Mouse (Mus musculus) hindbrain, embryonic 13.5 days (tissue): ENCODE results near the gene Sart1. TPM values are rescaled to one million over a fixed set of nuclear protein-coding genes. Genes with fewer than 3 reads are reported as not detected.
A peak's percentile ranks its signal among the peaks of the same experiment; 100 is the strongest.

Experiments
- ATAC-seq: fragments of 200-750 bp; cut with Nextera tagmentation; 2 replicates; pipeline ENCODE4 v1.8.0; 2017; ENCODE audit warnings: moderate TSS enrichment; ENCODE audit not compliant: low FRiP score
- H3K27ac ChIP-seq: fragments of 300-500 bp; sonication (generic); 2 replicates; pipeline ENCODE4 v1.5.1; 2015; ENCODE audit warnings: inconsistent platforms, mild to moderate bottlenecking, moderate library complexity
- H3K27me3 ChIP-seq: fragments of 300-500 bp; sonication (generic); 2 replicates; pipeline ENCODE4 v1.6.1; 2015; ENCODE audit warnings: mild to moderate bottlenecking, inconsistent platforms
- H3K36me3 ChIP-seq: fragments of 300-500 bp; sonication (generic); 2 replicates; pipeline ENCODE4 v1.6.1; 2015; ENCODE audit warnings: mild to moderate bottlenecking, inconsistent platforms
- H3K4me1 ChIP-seq: fragments of 300-500 bp; sonication (generic); replicated peaks from 2 replicates; pipeline ENCODE4 v1.6.1; 2015; ENCODE audit warnings: inconsistent platforms
- H3K4me2 ChIP-seq: fragments of 300-500 bp; sonication (generic); 2 replicates; pipeline ENCODE4 v1.6.1; 2015; ENCODE audit warnings: inconsistent platforms, mild to moderate bottlenecking, moderate library complexity
- H3K4me3 ChIP-seq: fragments of 300-500 bp; sonication (generic); 2 replicates; pipeline ENCODE4 v1.5.1; 2015; ENCODE audit warnings: mild to moderate bottlenecking, inconsistent platforms
- H3K9ac ChIP-seq: fragments of 300-500 bp; sonication (generic); 2 replicates; pipeline ENCODE4 v1.6.1; 2015; ENCODE audit warnings: mild to moderate bottlenecking, inconsistent platforms
- H3K9me3 ChIP-seq: fragments of 300-500 bp; sonication (generic); 2 replicates; pipeline ENCODE4 v1.6.1; 2016; ENCODE audit warnings: inconsistent platforms
- WGBS: fragments of 180-500 bp; shearing (Covaris S2); methylation state at CpG from one replicate; pipeline ENCODE4 v1.1.7; 2015; 5-methylcytosine and 5-hydroxymethylcytosine counted together
- polyA plus RNA-seq: library from polyadenylated mRNA; unstranded; fragments of >200 nt; fragmentation: Nextera tagmentation; extraction: Ambion mirVana; gene quantifications from 2 replicates; pipeline ENCODE4 v1.2.1, GENCODE M21; 2015

Gene Sart1
- polyA plus RNA-seq, 1 experiment from 2014 or later, result 72.1 TPM

DNA sequence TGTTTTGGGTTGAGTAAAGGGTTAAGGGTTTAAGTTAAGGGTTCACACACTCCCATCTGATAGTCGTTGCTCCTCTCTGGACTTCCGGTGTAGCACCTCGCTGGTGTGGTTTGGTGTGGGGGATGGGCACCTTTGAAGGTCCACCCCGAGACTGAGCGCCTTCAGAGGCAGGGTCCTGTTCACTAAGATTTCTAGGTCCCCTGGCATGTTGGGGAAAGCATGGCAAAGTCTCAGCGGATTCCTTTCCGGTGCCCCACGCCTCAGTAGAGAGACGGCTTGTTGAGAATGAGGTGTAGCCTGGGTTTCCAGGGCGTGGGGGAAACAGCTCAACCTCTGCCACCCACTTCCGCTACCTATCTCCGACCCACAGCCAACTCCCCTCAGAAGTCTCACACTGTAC is 1.1 kb upstream of the Sart1 start:
- WGBS, result 52% methylated on average over 12 of the region's 12 CpGs

GRCm38 (mm10) chr19:5388011-5388441 is 477 bp downstream of the Sart1 start:
- peak overlapping the region; percentile 91 for H3K27ac ChIP-seq
- H3K27me3 ChIP-seq, result no peaks in the 10 kb centered on the region
- WGBS, result under 1% methylated on average over 32 of the region's 43 CpGs
- H3K4me1 ChIP-seq, result peaks cover 37% of the 10 kb centered on the region
- peak overlapping the region; percentile 99 for H3K4me3 ChIP-seq
- H3K4me2 ChIP-seq, result peak overlapping the region; percentile 97
- peaks cover 29% of the 10 kb centered on the region for H3K36me3 ChIP-seq
- ATAC-seq, result peak; percentile 57
- H3K9me3 ChIP-seq, result no peaks in the 10 kb centered on the region
- peak overlapping the region; percentile 96 for H3K9ac ChIP-seq

More for the DNA sequence above, 1.1 kb upstream of the Sart1 start:
- Histone ChIP-seq H3K4me1 (peaks cover 37% of the 10 kb centered on the region), H3K9me3 (no peaks in the 10 kb centered on the region), H3K4me3 (peak overlapping the region; percentile 99), H3K4me2 (peak overlapping the region; percentile 97), H3K27ac (no peak overlapping the region), H3K36me3 (peaks cover 13% of the 10 kb centered on the region), H3K9ac (peak overlapping the region; percentile 96), H3K27me3 (no peaks in the 10 kb centered on the region)
- no peak for ATAC-seq

GRCm38 (mm10) chr19:5384715-5385114 is 3.8 kb downstream of the Sart1 start:
- Histone ChIP-seq H3K4me2 (no peak overlapping the region), H3K27ac (no peak overlapping the region), H3K9me3 (no peaks in the 10 kb centered on the region), H3K9ac (no peak overlapping the region), H3K36me3 (peaks cover 62% of the 10 kb centered on the region), H3K4me3 (no peak overlapping the region), H3K4me1 (peaks cover 26% of the 10 kb centered on the region), H3K27me3 (no peaks in the 10 kb centered on the region)
- no peak for ATAC-seq
- 93% methylated on average over 8 of the region's 8 CpGs for WGBS

- Histone ChIP-seq H3K9ac (no peak overlapping the region), H3K4me3 (no peak overlapping the region), H3K9me3 (no peaks in the 10 kb centered on the region), H3K4me1 (peaks cover 18% of the 10 kb centered on the region), H3K4me2 (no peak overlapping the region), H3K36me3 (peaks cover 76% of the 10 kb centered on the region), H3K27ac (no peak overlapping the region), H3K27me3 (no peaks in the 10 kb centered on the region)
- 97% methylated on average over 12 of the region's 12 CpGs for WGBS
- no peak for ATAC-seq
Measured at GRCm38 (mm10) chr19:5383326-5383725, 5.2 kb downstream of the Sart1 start.

DNA sequence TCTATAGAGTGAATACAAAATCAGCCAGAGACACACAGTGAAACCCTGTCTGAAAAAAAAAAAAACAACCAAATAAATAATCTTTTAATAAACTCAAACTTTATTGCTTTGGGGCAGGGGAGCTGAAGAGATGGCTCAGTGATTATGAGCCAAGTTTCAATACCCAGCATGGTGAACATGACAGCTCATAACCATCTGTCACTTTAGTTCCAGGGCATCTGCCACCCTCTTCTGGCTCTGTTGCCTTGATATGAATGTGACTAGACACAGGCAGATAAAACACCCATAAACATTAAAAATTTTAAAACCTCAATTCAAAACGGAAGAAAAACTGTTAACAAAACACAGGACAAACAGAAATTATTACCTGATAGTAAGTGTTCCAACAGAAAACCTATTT is 11.1 kb downstream of the Sart1 start:
- Histone ChIP-seq H3K27me3 (no peaks in the 10 kb centered on the region), H3K9me3 (no peaks in the 10 kb centered on the region), H3K36me3 (peaks cover 86% of the 10 kb centered on the region), H3K4me2 (no peak overlapping the region), H3K4me3 (no peak overlapping the region), H3K4me1 (no peaks in the 10 kb centered on the region), H3K27ac (no peak overlapping the region), H3K9ac (no peak overlapping the region)
- WGBS, result 89% methylated on average over 1 of the region's 1 CpGs
- ATAC-seq, result no peak

DNA sequence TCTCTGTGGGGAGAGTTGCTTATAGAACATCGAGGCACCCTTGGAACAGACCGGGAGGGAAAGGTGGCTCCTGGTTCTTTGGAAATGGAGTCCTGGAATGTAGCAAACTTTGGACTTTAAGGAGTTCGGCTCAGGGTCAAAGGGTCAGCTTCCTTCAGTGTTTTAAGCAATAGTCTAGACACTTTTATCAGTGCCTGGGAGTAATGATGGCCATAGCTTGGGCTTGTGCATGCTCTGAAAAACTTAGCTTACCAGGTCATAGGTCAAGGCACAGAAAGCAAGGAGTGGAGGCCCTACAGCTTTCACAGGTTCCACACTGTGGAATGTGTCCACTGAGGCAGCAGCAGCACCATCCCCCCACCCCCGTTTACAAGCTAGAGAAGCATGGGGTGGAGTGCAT is 13.8 kb downstream of the Sart1 start:
- Histone ChIP-seq H3K4me1 (no peaks in the 10 kb centered on the region; the same call in 1 of the 2 replicates), H3K9me3 (no peaks in the 10 kb centered on the region), H3K4me2 (no peak overlapping the region), H3K36me3 (peaks cover 83% of the 10 kb centered on the region), H3K4me3 (no peak overlapping the region), H3K27ac (no peak overlapping the region), H3K9ac (no peak overlapping the region), H3K27me3 (no peaks in the 10 kb centered on the region)
- no peak for ATAC-seq
- WGBS, result 82% methylated on average over 4 of the region's 4 CpGs

DNA sequence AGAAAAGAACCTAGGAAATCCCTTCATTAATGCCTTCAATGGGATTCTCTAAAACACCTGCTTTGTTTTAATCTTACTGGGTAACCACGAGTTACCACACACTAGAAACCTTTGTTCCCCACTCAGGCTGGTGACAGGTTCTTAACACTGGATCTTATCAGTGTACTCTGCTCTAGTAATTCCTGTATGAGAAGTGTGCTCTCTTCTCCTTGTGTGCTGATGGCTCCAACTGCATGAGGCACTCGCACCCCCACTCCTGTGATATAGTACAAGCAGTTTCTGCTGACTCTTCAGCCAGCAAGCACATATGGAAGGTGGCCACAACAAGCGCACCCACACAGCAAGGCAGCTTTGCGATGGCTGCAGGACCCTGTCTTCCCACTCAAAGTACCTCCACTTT is 14.3 kb downstream of the Sart1 start:
- 87% methylated on average over 4 of the region's 4 CpGs for WGBS
- H3K4me3 ChIP-seq, result no peak overlapping the region
- no peak overlapping the region for H3K9ac ChIP-seq
- H3K4me1 ChIP-seq, result no peaks in the 10 kb centered on the region; the same call in 1 of the 2 replicates
- no peaks in the 10 kb centered on the region for H3K9me3 ChIP-seq
- no peak overlapping the region for H3K4me2 ChIP-seq
- H3K27me3 ChIP-seq, result no peaks in the 10 kb centered on the region
- peaks cover 83% of the 10 kb centered on the region for H3K36me3 ChIP-seq
- ATAC-seq, result no peak
- no peak overlapping the region for H3K27ac ChIP-seq

- no peak overlapping the region for H3K27ac ChIP-seq
- H3K4me1 ChIP-seq, result peaks cover 11% of the 10 kb centered on the region
- H3K4me2 ChIP-seq, result no peak overlapping the region
- no peak overlapping the region for H3K9ac ChIP-seq
- ATAC-seq, result no peak
- 89% methylated on average over 7 of the region's 7 CpGs for WGBS
- no peak overlapping the region for H3K4me3 ChIP-seq
- H3K36me3 ChIP-seq, result peaks cover 79% of the 10 kb centered on the region
- no peaks in the 10 kb centered on the region for H3K27me3 ChIP-seq
- H3K9me3 ChIP-seq, result no peaks in the 10 kb centered on the region
Measured at GRCm38 (mm10) chr19:5372724-5373123, 15.8 kb downstream of the Sart1 start.

DNA sequence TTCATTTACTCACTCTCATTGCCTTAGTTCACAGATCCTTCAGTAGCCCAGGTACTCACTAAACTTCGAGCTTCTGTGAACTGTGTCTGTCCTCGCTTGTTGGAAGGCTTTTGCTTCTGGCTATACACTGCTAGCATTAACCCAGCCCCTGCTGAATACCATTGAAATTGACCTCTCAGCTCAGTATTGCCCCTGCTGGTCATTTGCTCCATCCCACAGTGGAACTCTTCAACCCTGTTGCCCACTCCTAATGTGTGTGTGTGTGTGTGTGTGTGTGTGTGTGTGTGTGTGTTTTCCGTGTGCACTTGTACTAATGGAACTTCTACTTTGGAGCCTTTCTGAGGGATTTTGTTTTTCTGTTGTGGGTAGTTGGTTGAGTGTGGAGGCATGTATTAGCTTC is 17.6 kb downstream of the Sart1 start:
- Histone ChIP-seq H3K4me3 (no peak overlapping the region), H3K4me2 (no peak overlapping the region), H3K9me3 (no peaks in the 10 kb centered on the region), H3K27me3 (no peaks in the 10 kb centered on the region), H3K9ac (no peak overlapping the region), H3K36me3 (peaks cover 63% of the 10 kb centered on the region), H3K27ac (no peak overlapping the region), H3K4me1 (peaks cover 16% of the 10 kb centered on the region)
- WGBS, result 91% methylated on average over 3 of the region's 3 CpGs
- no peak for ATAC-seq

GRCm38 (mm10) chr19:5367455-5367854 is 21.0 kb downstream of the Sart1 start:
- no peak for ATAC-seq
- H3K27me3 ChIP-seq, result no peaks in the 10 kb centered on the region
- peaks cover 26% of the 10 kb centered on the region for H3K4me1 ChIP-seq
- 12% methylated on average over 11 of the region's 11 CpGs for WGBS
- peak overlapping the region; percentile 88 for H3K9ac ChIP-seq
- peak overlapping the region; percentile 82 for H3K4me2 ChIP-seq
- H3K4me3 ChIP-seq, result peak overlapping the region; percentile 91
- H3K27ac ChIP-seq, result peak overlapping the region; percentile 94
- no peaks in the 10 kb centered on the region for H3K9me3 ChIP-seq
- H3K36me3 ChIP-seq, result peaks cover 64% of the 10 kb centered on the region

- Histone ChIP-seq H3K27me3 (no peaks in the 10 kb centered on the region), H3K36me3 (peaks cover 59% of the 10 kb centered on the region), H3K4me1 (peaks cover 26% of the 10 kb centered on the region), H3K27ac (peak within 1 kb of the TSS; percentile 94), H3K4me3 (peak within 1 kb of the TSS; percentile 91), H3K4me2 (peak within 1 kb of the TSS; percentile 82), H3K9ac (peak within 1 kb of the TSS; percentile 88), H3K9me3 (no peaks in the 10 kb centered on the region)
- ATAC-seq, result peak; percentile 36; the same call in 1 of the 2 replicates
- WGBS, result under 1% methylated on average over 33 of the region's 33 CpGs
Measured at GRCm38 (mm10) chr19:5367053-5367359, 21.5 kb downstream of the Sart1 start, which contains the start of gene Banf1. TSS of gene Banf1 (minus strand) at chr19:5367168.

DNA sequence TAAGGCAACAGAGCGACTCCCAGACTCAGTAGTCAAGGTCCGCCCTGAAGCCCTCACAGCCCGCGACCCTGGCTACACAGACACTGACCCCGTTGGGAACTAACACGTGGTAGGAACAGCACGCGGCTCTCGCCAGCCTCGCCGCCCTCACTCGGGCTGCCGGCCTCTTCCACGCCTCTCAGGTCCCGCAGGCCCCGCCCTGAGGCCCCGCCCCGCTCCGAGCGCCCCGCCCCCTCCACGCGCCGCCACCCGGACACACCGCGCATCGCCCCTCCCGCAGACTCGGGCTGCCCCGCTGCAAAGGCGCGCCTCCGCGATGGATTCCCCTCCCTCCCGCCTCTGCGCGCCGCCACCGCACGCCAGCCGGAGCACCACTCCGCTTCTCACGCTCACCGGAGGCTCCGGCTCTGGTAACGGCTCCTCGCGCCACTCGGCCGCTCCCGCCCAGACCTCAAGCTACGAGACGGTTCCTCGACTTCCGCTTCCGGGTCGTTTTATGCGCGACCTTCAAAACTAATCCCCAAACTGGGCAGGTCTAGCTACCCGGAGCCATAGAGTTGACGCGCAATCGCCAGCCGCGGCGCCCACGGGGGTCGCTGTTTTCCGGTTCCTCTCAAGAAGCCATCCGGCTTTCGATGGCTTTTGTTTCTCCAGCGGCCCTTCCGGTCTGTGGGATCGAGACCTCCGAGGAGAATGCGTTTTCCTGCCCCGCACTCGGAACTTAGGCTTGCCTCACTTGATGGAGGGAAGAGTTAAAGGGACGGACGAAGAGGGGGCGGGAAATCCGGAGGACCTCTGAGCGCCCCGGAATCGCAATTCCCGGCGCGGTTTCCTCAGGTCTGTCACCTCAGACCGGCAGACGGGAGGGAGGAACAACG is 22.1 kb downstream of the Sart1 start, which contains the start of gene Eif1ad:
Gene Eif1ad (plus strand): TSS at position 567 of the 878 bp plus-strand sequence.
- peak within 1 kb of the TSS; percentile 91 for H3K4me3 ChIP-seq

DNA sequence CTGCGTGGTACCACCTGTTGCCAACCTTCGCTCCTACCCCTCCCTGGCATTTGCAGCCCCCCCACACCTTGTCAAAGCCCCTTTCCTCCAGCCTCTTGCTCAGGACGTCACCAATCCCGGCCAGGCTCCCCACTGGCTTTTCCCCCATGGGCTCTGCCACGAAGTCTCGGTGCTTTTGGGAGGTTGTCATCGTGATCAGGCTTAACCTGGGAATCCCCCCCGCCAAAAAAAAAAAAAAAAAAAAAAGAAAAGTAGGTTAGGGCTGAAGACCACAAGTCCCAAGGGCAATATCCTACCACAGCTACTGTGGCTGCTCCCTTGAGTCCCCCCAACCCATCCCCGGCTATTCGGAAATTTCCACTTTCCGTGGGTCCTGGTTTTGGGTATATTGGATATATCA is 22.8 kb downstream of the Sart1 start:
- H3K9ac ChIP-seq, result peak overlapping the region; percentile 88
- peaks cover 26% of the 10 kb centered on the region for H3K4me1 ChIP-seq
- 24% methylated on average over 11 of the region's 11 CpGs for whole genome bisulfite sequencing
- H3K4me3 ChIP-seq, result peak overlapping the region; percentile 91
- no peak for ATAC-seq
- H3K9me3 ChIP-seq, result no peaks in the 10 kb centered on the region
- peak overlapping the region; percentile 82 for H3K4me2 ChIP-seq
- H3K27me3 ChIP-seq, result no peaks in the 10 kb centered on the region
- peak overlapping the region; percentile 94 for H3K27ac ChIP-seq
- H3K36me3 ChIP-seq, result peaks cover 49% of the 10 kb centered on the region

More for the DNA sequence above, 22.1 kb downstream of the Sart1 start, which contains the start of gene Eif1ad:
- Histone ChIP-seq H3K27me3 (no peaks in the 10 kb centered on the region), H3K9ac (peak within 1 kb of the TSS; percentile 88), H3K4me2 (peak within 1 kb of the TSS; percentile 82), H3K4me1 (peaks cover 26% of the 10 kb centered on the region), H3K9me3 (no peaks in the 10 kb centered on the region), H3K27ac (peak within 1 kb of the TSS; percentile 94), H3K36me3 (peaks cover 53% of the 10 kb centered on the region)
- peak; percentile 94 for ATAC-seq
- under 1% methylated on average over 84 of the region's 92 CpGs for WGBS
